Mouse (Mus musculus): ENCODE measurements at regions not wholly inside any gene's neighbourhood (a gene's known extent, or its start where the extent isn't known, plus 50 kb on each side); places are given as distances from the start of the nearest gene placed in this dataset.
"Not testable (repeated sequence)": the region's sequence is repeated elsewhere in the genome, so short reads cannot be mapped to it uniquely, and the experiment has no call there.

DNA sequence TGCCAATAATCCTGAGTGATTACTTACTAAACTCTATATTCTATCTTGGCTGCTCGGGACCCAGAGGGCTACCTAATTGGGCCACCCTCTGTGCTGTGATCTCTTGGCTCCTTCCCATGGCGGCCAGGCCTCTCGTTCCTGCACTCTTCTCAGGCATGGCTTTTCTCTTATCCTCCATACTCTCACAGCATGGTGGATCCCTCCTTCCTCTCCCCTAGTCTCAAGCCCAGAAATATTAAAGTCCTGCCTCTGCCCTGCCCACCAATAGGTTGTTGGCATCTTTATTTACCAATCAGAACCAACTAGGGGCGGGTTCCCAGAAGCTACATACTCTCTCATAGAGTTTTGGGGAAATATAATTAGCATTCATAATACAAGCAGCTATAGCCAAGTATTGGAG is 100.6 kb upstream of the Mocs1 start:
- Histone ChIP-seq H3K9ac (ENCODE audit: low read depth, low read length) (no peak overlapping the region), H3K27ac (ENCODE audit: low read depth, low read length) (no peak overlapping the region), H3K36me3 (ENCODE audit: control insufficient read depth, insufficient read depth, low read length) (no peaks in the 10 kb centered on the region), H3K4me1 (replicated peaks; ENCODE audit: control insufficient read depth, insufficient read depth, low read length) (no peaks in the 10 kb centered on the region), H3K27me3 (replicated peaks; ENCODE audit: control insufficient read depth, insufficient read depth, low read length) (no peaks in the 10 kb centered on the region), H3K4me2 (no peak overlapping the region), H3K9me3 (ENCODE audit: control insufficient read depth, low read length) (no peaks in the 10 kb centered on the region), H3K4me3 (ENCODE audit: low read depth, low read length) (no peak overlapping the region)
- WGBS, result 72% methylated on average over 4 of the region's 4 CpGs
- no peak for ATAC-seq (replicated peaks; ENCODE audit: low FRiP score)
- no peak for DNase-seq (ENCODE audit: low spot score)

DNA sequence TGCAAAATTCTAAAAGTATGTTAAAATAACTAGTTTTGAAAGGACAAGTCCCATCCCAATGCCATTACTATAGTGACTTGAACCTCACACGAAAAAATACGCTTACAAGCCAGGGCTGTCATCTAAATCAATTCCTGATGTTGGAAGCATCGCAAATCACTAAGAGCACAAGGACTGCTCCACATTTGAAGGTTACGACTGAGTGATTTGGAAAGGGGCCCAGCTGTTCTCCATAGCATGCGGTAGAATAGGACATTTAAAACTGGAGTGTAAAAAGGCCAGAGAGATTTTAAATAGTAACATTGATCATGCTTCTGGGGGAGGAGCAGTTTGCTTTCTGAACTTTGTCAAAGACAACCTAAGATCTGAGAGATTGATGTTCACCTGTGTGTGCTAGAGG is 92.8 kb upstream of the Mocs1 start:
- Histone ChIP-seq H3K4me3 (ENCODE audit: low read depth, low read length) (no peak overlapping the region), H3K9me3 (ENCODE audit: control insufficient read depth, low read length) (no peaks in the 10 kb centered on the region), H3K4me2 (no peak overlapping the region), H3K36me3 (ENCODE audit: control insufficient read depth, insufficient read depth, low read length) (no peaks in the 10 kb centered on the region), H3K27me3 (replicated peaks; ENCODE audit: control insufficient read depth, insufficient read depth, low read length) (no peaks in the 10 kb centered on the region), H3K4me1 (replicated peaks; ENCODE audit: control insufficient read depth, insufficient read depth, low read length) (no peaks in the 10 kb centered on the region), H3K9ac (ENCODE audit: low read depth, low read length) (no peak overlapping the region), H3K27ac (ENCODE audit: low read depth, low read length) (no peak overlapping the region)
- WGBS, result 85% methylated on average over 5 of the region's 5 CpGs
- DNase-seq (ENCODE audit: low spot score) (no peak), ATAC-seq (replicated peaks; ENCODE audit: low FRiP score) (no peak)

DNA sequence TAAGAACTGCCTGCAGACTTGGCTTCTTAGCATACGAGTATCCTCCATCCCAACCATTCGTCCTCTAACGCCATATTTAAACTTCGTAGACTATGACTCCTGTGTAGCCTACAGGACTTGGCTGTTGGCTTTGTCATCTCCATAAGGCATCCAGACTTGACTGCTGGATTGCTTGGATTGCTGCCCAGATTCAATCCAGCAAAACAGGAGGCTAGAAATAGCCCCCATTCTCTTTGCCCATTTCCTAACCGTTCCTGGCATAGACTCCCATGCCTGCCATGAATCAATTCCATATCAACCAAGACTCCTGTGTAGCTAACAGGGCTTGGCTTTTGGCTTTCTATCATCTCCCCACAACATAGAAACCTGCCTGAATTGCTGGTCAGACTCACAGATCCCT is 90.3 kb upstream of the Mocs1 start:
- no peaks in the 10 kb centered on the region for H3K36me3 ChIP-seq (ENCODE audit: control insufficient read depth, insufficient read depth, low read length)
- H3K4me1 ChIP-seq (replicated peaks; ENCODE audit: control insufficient read depth, insufficient read depth, low read length), result no peaks in the 10 kb centered on the region
- no peak overlapping the region for H3K4me2 ChIP-seq
- no peak for DNase-seq (ENCODE audit: low spot score)
- no peaks in the 10 kb centered on the region for H3K9me3 ChIP-seq (ENCODE audit: control insufficient read depth, low read length)
- ATAC-seq (replicated peaks; ENCODE audit: low FRiP score), result no peak
- H3K4me3 ChIP-seq (ENCODE audit: low read depth, low read length), result no peak overlapping the region
- H3K27ac ChIP-seq (ENCODE audit: low read depth, low read length), result no peak overlapping the region
- no peak overlapping the region for H3K9ac ChIP-seq (ENCODE audit: low read depth, low read length)
- WGBS, result 93% methylated on average over 5 of the region's 5 CpGs
- no peaks in the 10 kb centered on the region for H3K27me3 ChIP-seq (replicated peaks; ENCODE audit: control insufficient read depth, insufficient read depth, low read length)

DNA sequence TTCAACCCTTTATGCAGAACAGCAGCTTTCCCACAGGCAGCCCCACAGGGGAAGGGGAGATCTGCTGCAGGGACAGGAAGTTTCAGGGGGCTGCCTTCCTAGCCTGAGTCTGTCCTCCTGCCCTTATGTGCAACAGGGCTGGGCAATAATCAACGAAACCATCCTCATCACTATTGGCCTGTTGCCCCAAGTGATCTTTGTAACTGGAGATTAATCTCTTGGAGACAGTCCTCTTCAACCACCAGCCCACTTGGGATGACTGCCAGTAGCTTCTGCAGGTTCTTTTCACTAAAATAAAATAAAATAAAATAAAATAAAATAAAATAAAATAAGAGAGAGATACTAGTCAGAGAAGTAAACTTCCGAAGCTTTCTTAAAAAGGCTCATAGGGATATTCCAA is 85.5 kb upstream of the Mocs1 start:
- Histone ChIP-seq H3K4me3 (ENCODE audit: low read depth, low read length) (no peak overlapping the region), H3K4me2 (no peak overlapping the region), H3K36me3 (ENCODE audit: control insufficient read depth, insufficient read depth, low read length) (no peaks in the 10 kb centered on the region), H3K9me3 (ENCODE audit: control insufficient read depth, low read length) (no peaks in the 10 kb centered on the region), H3K4me1 (replicated peaks; ENCODE audit: control insufficient read depth, insufficient read depth, low read length) (no peaks in the 10 kb centered on the region), H3K27ac (ENCODE audit: low read depth, low read length) (no peak overlapping the region), H3K9ac (ENCODE audit: low read depth, low read length) (no peak overlapping the region), H3K27me3 (replicated peaks; ENCODE audit: control insufficient read depth, insufficient read depth, low read length) (no peaks in the 10 kb centered on the region)
- ATAC-seq (replicated peaks; ENCODE audit: low FRiP score) (no peak), DNase-seq (ENCODE audit: low spot score) (no peak)
- 77% methylated on average over 2 of the region's 2 CpGs for WGBS

DNA sequence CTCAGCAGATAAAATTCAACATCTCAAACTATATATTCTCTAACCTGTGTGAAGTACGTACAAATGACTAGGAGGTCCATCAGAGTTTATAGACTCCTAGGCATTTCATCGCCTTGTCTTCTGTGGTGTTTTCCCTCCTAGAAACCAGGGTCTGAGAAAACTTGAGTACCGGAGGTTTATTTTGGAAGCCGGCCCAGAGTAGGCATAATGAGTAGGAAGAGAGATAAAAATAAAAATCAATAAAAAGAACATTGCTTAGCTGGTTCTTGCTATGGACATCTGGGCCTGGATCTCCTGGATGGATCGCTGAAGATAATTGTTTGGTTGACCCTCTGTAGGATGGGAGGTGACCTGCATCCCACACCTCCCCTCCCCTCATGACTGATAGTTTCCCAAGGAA is 81.5 kb upstream of the Mocs1 start:
- Histone ChIP-seq H3K9me3 (ENCODE audit: control insufficient read depth, low read length) (no peaks in the 10 kb centered on the region), H3K27ac (ENCODE audit: low read depth, low read length) (no peak overlapping the region), H3K9ac (ENCODE audit: low read depth, low read length) (no peak overlapping the region), H3K36me3 (ENCODE audit: control insufficient read depth, insufficient read depth, low read length) (no peaks in the 10 kb centered on the region), H3K4me1 (replicated peaks; ENCODE audit: control insufficient read depth, insufficient read depth, low read length) (no peaks in the 10 kb centered on the region), H3K4me3 (ENCODE audit: low read depth, low read length) (no peak overlapping the region), H3K4me2 (no peak overlapping the region), H3K27me3 (replicated peaks; ENCODE audit: control insufficient read depth, insufficient read depth, low read length) (no peaks in the 10 kb centered on the region)
- DNase-seq (ENCODE audit: low spot score) (no peak), ATAC-seq (replicated peaks; ENCODE audit: low FRiP score) (no peak)
- 82% methylated on average over 5 of the region's 5 CpGs for WGBS

DNA sequence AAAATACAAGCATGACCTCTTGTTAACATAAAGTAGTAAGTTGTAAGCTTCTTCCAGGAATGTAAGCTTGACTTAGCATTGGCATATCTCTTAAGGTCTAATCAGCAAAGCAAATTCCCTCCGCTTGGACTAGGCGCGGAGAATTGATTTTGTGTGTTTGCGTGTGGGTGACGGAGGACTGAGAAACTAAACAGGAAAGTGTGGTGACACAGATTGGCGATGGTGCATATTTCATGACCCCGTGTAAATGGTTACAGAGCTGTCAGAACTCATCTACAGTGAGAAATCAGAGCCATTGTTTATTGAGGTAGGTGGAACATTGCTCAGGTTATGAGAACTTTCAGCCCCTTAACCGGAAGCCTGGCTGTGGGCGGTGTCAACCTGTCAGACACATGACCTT is 78.8 kb upstream of the Mocs1 start:
- 80% methylated on average over 9 of the region's 9 CpGs for WGBS
- Histone ChIP-seq H3K27me3 (replicated peaks; ENCODE audit: control insufficient read depth, insufficient read depth, low read length) (no peaks in the 10 kb centered on the region), H3K9ac (ENCODE audit: low read depth, low read length) (no peak overlapping the region), H3K4me3 (ENCODE audit: low read depth, low read length) (no peak overlapping the region), H3K4me2 (no peak overlapping the region), H3K4me1 (replicated peaks; ENCODE audit: control insufficient read depth, insufficient read depth, low read length) (no peaks in the 10 kb centered on the region), H3K9me3 (ENCODE audit: control insufficient read depth, low read length) (no peaks in the 10 kb centered on the region), H3K27ac (ENCODE audit: low read depth, low read length) (no peak overlapping the region), H3K36me3 (ENCODE audit: control insufficient read depth, insufficient read depth, low read length) (no peaks in the 10 kb centered on the region)
- DNase-seq (ENCODE audit: low spot score) (no peak), ATAC-seq (replicated peaks; ENCODE audit: low FRiP score) (no peak)

DNA sequence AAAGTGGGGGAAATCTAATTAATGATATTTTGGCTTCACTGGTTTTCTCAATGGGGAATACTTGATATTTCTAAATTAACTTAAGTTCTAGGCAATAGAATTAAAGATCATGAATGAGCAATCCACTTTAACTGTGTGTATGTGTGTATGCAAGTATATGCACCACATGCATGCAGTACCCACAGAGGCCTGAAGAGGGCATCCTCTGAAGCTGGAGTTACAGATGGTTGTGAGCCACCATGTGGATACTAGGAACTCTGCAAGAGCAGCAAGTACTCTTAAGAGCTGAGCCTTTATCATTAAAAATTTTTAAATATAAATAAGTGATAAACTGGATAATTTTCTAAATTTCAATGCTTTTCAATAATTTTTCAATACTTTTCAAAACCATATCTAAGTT is 69.0 kb upstream of the Mocs1 start:
- Histone ChIP-seq H3K27ac (ENCODE audit: low read depth, low read length) (no peak overlapping the region), H3K9me3 (ENCODE audit: control insufficient read depth, low read length) (no peaks in the 10 kb centered on the region), H3K27me3 (replicated peaks; ENCODE audit: control insufficient read depth, insufficient read depth, low read length) (no peaks in the 10 kb centered on the region), H3K9ac (ENCODE audit: low read depth, low read length) (no peak overlapping the region), H3K4me3 (ENCODE audit: low read depth, low read length) (no peak overlapping the region), H3K4me2 (no peak overlapping the region), H3K4me1 (replicated peaks; ENCODE audit: control insufficient read depth, insufficient read depth, low read length) (no peaks in the 10 kb centered on the region), H3K36me3 (ENCODE audit: control insufficient read depth, insufficient read depth, low read length) (no peaks in the 10 kb centered on the region)
- ATAC-seq (replicated peaks; ENCODE audit: low FRiP score) (no peak), DNase-seq (ENCODE audit: low spot score) (no peak)

DNA sequence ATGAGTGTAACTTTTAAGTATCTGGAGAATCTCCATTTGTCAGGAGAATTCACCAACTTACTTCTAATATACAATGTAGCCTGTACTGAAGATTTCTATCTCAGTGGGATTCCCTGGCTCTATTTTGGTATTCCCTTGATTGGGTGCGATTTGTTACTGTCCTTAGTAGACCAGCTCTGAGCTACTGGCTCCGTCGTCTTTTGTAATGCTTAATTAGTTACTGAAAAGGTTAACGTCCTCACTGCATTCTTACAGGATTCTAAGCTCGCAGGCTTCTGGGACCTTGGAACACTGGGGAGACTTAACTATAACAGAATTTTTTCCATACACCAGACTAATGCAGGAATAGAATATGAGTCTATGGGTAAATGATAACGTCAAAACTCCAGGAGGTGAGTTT is 67.9 kb upstream of the Mocs1 start:
- 51% methylated on average over 6 of the region's 6 CpGs for WGBS
- not testable (repeated sequence) for H3K9me3 ChIP-seq (ENCODE audit: control insufficient read depth, low read length)

DNA sequence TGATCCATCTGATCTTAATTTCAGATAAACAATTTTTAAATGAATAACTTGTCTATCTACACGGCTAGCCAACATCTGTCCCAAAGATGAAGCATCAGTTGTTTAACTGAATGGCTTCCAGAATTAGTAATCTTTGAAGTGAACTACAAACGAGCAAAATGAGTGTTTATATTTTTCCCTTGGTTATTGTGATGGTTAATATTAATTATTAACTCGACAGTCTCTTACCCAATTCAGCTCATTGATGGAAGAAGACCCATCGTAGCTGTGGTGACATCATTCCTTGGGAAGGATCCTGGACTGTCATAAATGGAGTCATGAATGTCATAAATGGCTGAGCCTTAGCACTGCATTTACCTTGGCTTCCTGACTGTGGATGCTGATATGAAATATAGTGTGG is 60.4 kb upstream of the Mocs1 start:
- DNase-seq (ENCODE audit: low spot score) (no peak), ATAC-seq (replicated peaks; ENCODE audit: low FRiP score) (no peak)
- Histone ChIP-seq H3K27me3 (replicated peaks; ENCODE audit: control insufficient read depth, insufficient read depth, low read length) (no peaks in the 10 kb centered on the region), H3K4me2 (no peak overlapping the region), H3K36me3 (ENCODE audit: control insufficient read depth, insufficient read depth, low read length) (no peaks in the 10 kb centered on the region), H3K9me3 (ENCODE audit: control insufficient read depth, low read length) (no peaks in the 10 kb centered on the region), H3K4me1 (replicated peaks; ENCODE audit: control insufficient read depth, insufficient read depth, low read length) (no peaks in the 10 kb centered on the region), H3K27ac (ENCODE audit: low read depth, low read length) (no peak overlapping the region), H3K4me3 (ENCODE audit: low read depth, low read length) (no peak overlapping the region), H3K9ac (ENCODE audit: low read depth, low read length) (no peak overlapping the region)
- 74% methylated on average over 4 of the region's 4 CpGs for WGBS

More for the DNA sequence above, 67.9 kb upstream of the Mocs1 start:
- H3K4me3 ChIP-seq (ENCODE audit: low read depth, low read length); H3K4me2 ChIP-seq; ATAC-seq (replicated peaks; ENCODE audit: low FRiP score); H3K27ac ChIP-seq (ENCODE audit: low read depth, low read length); H3K36me3 ChIP-seq (ENCODE audit: control insufficient read depth, insufficient read depth, low read length); DNase-seq (ENCODE audit: low spot score); H3K4me1 ChIP-seq (replicated peaks; ENCODE audit: control insufficient read depth, insufficient read depth, low read length); H3K27me3 ChIP-seq (replicated peaks; ENCODE audit: control insufficient read depth, insufficient read depth, low read length); H3K9ac ChIP-seq (ENCODE audit: low read depth, low read length): not testable (repeated sequence)

Measured in liver, embryonic 11.5 days (tissue).